Mouse (Mus musculus): ENCODE results near the gene Cacnb2. TPM values are rescaled to one million over a fixed set of nuclear protein-coding genes. Genes with fewer than 3 reads are reported as not detected.

Cacnb2 gene
- total RNA-seq, 1 experiment from 2014 or later: 15.8 TPM

GRCm38 (mm10) chr2:14875121-14875520 is 272.2 kb downstream of the Cacnb2 start:
- ATAC-seq (replicated peaks in 1 of 2; ENCODE audit: insufficient read depth in 1 of 2, low FRiP score in 2 of 2, low TSS enrichment in 1 of 2, low read depth in 1 of 2, poor library complexity in 2 of 2, severe bottlenecking in 2 of 2): no peak

DNA sequence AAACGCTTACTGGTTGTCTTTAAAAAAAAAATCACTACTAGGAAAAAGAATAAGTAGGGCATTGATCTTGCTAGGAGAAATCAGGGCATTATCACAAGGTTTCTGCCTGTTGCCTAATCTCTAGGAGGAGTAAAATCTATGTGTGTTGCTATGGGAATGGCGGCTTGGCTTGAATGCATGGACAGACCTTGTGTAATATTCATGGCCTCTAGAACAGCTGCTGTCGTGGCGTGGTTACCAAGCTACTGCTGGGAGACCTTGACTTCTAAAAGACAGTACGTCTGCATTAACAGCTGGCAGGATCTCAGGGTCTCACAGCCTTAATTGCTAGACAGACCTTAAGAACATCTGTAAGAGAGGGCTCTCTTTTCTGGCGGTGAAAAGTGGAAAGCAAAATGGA is 272.7 kb downstream of the Cacnb2 start:
- no peak for ATAC-seq (replicated peaks in 1 of 2; ENCODE audit: insufficient read depth in 1 of 2, low FRiP score in 2 of 2, low TSS enrichment in 1 of 2, low read depth in 1 of 2, poor library complexity in 2 of 2, severe bottlenecking in 2 of 2)

- ATAC-seq (replicated peaks in 1 of 2; ENCODE audit: insufficient read depth in 1 of 2, low FRiP score in 2 of 2, low TSS enrichment in 1 of 2, low read depth in 1 of 2, poor library complexity in 2 of 2, severe bottlenecking in 2 of 2): no peak
Measured at GRCm38 (mm10) chr2:14878953-14879352, 276.1 kb downstream of the Cacnb2 start.

DNA sequence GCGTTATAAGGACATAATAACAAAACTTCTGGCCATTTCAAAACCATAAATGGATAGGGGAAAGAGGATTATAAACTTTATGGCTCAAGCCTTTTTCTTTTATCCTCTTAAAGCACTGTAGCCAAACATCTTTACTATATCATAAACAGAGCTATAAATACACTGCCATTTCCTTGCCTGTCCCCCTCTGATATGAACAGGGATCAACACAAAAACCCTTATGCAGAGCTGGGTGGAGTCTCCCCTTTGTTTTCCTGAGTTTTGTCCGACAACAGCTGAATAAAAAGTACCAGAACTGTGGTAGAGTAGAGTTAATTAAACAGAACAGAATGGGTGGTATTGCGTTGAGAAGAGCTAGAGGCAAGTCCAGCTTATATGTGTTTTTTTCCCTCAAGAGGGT is 280.6 kb downstream of the Cacnb2 start:
- ATAC-seq (replicated peaks in 1 of 2; ENCODE audit: insufficient read depth in 1 of 2, low FRiP score in 2 of 2, low TSS enrichment in 1 of 2, low read depth in 1 of 2, poor library complexity in 2 of 2, severe bottlenecking in 2 of 2): no peak

GRCm38 (mm10) chr2:14888406-14889195 is 285.7 kb downstream of the Cacnb2 start:
- peak; percentile 42; a peak in 1 of 4 replicates for ATAC-seq (replicated peaks in 1 of 2; ENCODE audit: insufficient read depth in 1 of 2, low FRiP score in 2 of 2, low TSS enrichment in 1 of 2, low read depth in 1 of 2, poor library complexity in 2 of 2, severe bottlenecking in 2 of 2)

DNA sequence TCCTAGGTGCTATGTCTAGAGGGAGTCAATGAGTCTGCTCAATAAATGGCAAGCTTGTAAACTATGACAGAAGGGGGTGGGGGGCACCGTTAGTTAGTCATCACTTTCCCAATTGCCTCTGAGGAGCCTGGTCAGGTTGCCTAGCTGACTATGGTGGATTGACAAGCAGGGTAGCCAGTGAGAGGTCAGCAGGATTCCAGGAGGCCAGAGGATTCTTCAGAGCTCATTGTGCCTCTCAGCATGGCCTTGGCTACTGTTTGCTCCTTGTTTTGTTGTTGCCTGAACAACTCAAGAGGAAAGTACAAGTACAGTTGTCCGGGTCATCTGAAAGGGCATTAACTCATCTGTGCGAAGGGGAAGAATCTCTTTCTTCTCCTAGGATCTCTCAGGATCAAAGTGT is 300.9 kb downstream of the Cacnb2 start:
- no peak for ATAC-seq (replicated peaks in 1 of 2; ENCODE audit: insufficient read depth in 1 of 2, low FRiP score in 2 of 2, low TSS enrichment in 1 of 2, low read depth in 1 of 2, poor library complexity in 2 of 2, severe bottlenecking in 2 of 2)

DNA sequence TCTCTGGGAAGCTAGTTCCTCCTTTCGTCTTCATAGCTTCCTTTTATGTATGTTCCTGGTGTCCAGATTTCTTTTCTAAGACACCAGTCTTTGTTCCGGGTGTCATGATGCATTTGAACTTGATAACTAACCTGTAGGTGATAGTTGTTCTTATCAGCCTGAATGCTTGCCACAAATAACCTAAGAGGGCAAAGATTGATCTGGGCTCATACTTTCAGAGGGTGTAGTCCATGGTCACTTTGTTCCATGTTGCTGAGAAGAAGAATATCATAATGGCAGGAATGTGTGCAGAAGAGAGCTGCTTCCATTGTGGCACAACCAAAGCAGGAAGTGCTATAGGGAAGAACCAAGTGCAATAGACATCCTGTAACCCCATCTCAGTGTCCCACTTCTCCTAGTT is 302.0 kb downstream of the Cacnb2 start:
- ATAC-seq (replicated peaks in 1 of 2; ENCODE audit: insufficient read depth in 1 of 2, low FRiP score in 2 of 2, low TSS enrichment in 1 of 2, low read depth in 1 of 2, poor library complexity in 2 of 2, severe bottlenecking in 2 of 2): no peak

GRCm38 (mm10) chr2:14907124-14907925 is 304.4 kb downstream of the Cacnb2 start:
- ATAC-seq (replicated peaks in 1 of 2; ENCODE audit: insufficient read depth in 1 of 2, low FRiP score in 2 of 2, low TSS enrichment in 1 of 2, low read depth in 1 of 2, poor library complexity in 2 of 2, severe bottlenecking in 2 of 2): no peak

GRCm38 (mm10) chr2:14917585-14918247 is 314.8 kb downstream of the Cacnb2 start:
- ATAC-seq (replicated peaks in 1 of 2; ENCODE audit: insufficient read depth in 1 of 2, low FRiP score in 2 of 2, low TSS enrichment in 1 of 2, low read depth in 1 of 2, poor library complexity in 2 of 2, severe bottlenecking in 2 of 2): no peak

DNA sequence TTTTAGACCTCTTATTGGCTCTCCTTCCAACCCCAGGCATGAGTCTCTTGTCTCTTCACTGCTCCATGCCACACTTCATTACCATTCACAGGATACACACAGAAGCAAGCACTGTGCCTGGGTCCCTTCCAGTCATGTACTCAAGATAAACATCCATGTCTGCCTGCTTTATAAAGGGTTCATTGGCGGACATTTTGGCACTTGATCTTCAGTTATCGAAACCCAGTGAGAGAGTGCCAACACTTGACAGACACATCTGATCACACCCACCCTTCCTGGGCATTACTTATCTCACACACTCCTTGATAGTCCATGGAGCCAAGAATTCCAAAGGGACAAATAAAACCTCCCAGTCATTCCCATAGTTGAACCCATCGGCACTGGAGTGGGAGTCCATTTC is 327.0 kb downstream of the Cacnb2 start:
- no peak for ATAC-seq (replicated peaks in 1 of 2; ENCODE audit: insufficient read depth in 1 of 2, low FRiP score in 2 of 2, low TSS enrichment in 1 of 2, low read depth in 1 of 2, poor library complexity in 2 of 2, severe bottlenecking in 2 of 2)

GRCm38 (mm10) chr2:14931968-14932367 is 329.1 kb downstream of the Cacnb2 start:
- ATAC-seq (replicated peaks in 1 of 2; ENCODE audit: insufficient read depth in 1 of 2, low FRiP score in 2 of 2, low TSS enrichment in 1 of 2, low read depth in 1 of 2, poor library complexity in 2 of 2, severe bottlenecking in 2 of 2): no peak

DNA sequence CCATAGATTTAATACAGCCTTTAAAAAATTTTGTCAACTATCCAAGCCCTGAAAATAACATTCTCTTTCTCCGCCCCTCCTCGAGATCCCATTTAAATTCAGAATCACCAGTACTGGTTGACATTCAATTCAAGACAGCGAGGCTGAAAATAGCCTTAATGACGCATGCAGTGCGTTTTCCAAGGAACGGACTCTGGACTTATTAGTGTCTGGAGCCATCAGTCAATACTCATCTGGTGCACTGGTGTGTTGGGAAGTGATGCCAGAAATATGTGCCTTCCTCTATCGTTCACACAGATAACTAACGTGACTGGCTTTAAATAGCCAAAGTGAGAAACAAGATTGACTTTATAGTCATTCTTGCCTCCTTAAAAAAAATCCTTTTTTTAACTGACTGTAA is 333.6 kb downstream of the Cacnb2 start:
- no peak for ATAC-seq (replicated peaks in 1 of 2; ENCODE audit: insufficient read depth in 1 of 2, low FRiP score in 2 of 2, low TSS enrichment in 1 of 2, low read depth in 1 of 2, poor library complexity in 2 of 2, severe bottlenecking in 2 of 2)

DNA sequence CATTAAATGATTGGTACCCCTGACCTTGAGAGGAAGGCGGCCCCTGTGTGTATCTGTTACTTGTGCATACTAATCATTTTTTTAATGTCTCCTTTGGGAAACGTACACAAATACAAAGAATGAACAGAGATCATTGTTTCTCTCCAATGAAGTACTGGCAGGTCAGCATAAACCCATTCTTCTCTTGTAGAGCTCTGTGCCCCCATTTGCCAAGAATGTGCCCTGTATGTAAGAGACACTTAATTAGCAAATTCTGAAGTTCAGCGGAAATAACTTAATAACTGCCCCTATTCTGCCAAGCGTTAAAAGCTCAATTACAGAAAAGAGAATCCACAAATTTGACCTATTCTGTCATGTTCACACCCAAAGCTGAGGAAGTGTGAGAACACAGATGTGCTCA is 339.4 kb downstream of the Cacnb2 start:
- ATAC-seq (replicated peaks in 1 of 2; ENCODE audit: insufficient read depth in 1 of 2, low FRiP score in 2 of 2, low TSS enrichment in 1 of 2, low read depth in 1 of 2, poor library complexity in 2 of 2, severe bottlenecking in 2 of 2): no peak

DNA sequence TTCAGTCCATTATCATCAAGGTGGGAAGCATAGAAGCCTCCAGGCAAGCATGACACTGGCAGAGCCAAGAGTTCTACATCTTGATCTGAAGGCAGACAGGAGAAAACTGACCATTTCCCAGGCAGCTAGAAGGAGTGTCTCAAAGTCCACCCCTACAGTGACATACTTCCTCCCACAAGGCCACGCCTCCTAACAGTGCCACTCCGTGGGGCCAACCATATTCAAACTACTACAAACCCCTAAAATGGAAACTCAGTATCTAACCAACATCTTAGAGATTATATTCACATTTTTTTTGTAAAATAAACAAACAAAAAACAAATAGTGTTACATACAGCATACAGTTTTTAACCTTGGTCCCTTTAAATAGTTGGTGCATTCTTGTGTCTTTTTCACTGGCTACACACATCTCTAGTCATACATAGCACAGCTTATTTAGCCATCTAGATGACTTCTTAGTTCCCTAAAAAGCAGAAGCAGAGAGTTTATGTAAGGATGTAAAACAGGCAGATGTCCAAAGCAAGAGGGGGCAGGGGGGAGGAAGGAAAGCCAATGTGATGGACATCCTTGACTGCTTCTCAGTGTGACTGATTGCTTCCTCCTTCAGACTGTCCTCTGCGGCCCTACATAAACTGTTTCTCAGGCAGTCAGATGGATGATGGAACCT is 340.9 kb downstream of the Cacnb2 start:
- ATAC-seq (replicated peaks in 1 of 2; ENCODE audit: insufficient read depth in 1 of 2, low FRiP score in 2 of 2, low TSS enrichment in 1 of 2, low read depth in 1 of 2, poor library complexity in 2 of 2, severe bottlenecking in 2 of 2): peak; percentile 93 to 96

GRCm38 (mm10) chr2:14953090-14953489 is 350.2 kb downstream of the Cacnb2 start:
- no peak for ATAC-seq (replicated peaks in 1 of 2; ENCODE audit: insufficient read depth in 1 of 2, low FRiP score in 2 of 2, low TSS enrichment in 1 of 2, low read depth in 1 of 2, poor library complexity in 2 of 2, severe bottlenecking in 2 of 2)

DNA sequence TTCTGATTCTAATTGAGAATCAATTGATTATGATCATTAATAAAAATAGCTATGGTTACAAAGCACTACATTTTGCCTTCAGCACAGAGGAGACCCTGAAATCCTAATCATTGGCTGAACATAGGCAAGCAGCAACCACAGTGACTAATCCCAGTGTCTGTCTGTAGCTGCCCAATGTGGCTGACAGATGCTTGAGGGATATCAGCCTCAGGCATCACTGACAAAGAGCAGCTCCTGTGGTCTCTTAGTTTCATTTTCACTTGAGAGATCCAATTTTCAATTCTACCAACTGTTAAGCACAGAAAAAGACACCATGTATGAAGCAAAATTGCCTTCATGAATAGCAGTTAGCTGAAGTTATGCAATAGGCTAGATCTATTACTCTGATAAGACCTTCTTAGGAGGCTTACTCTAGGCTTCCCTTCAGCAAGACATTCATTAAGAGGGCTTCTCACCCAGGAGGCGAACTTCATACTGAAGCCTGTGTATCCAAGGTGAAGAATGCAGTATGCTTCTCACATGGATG is 358.1 kb downstream of the Cacnb2 start:
- ATAC-seq (replicated peaks in 1 of 2; ENCODE audit: insufficient read depth in 1 of 2, low FRiP score in 2 of 2, low TSS enrichment in 1 of 2, low read depth in 1 of 2, poor library complexity in 2 of 2, severe bottlenecking in 2 of 2): peak; percentile 56 to 78

DNA sequence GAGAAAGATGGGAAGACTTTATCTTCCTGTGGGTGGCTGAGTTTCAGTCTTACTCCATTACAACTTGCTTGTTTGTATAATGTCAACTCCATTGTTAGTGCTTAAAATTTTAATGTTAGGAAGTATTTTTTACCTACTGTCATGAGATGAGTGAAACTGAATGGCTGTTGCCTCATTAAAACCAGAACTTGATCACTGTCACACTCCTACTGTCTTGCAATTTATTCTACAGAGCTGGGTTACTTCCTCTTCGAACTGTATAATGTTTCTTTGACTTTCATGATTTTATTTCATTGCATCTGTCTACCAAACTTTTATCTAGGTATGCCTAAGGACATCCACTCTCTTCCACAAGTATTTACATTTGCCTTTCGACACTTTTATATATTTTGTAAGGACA is 358.6 kb downstream of the Cacnb2 start:
- no peak for ATAC-seq (replicated peaks in 1 of 2; ENCODE audit: insufficient read depth in 1 of 2, low FRiP score in 2 of 2, low TSS enrichment in 1 of 2, low read depth in 1 of 2, poor library complexity in 2 of 2, severe bottlenecking in 2 of 2)
